Mouse (Mus musculus): Measurements from ENCODE around the gene Gm10972.

DNA sequence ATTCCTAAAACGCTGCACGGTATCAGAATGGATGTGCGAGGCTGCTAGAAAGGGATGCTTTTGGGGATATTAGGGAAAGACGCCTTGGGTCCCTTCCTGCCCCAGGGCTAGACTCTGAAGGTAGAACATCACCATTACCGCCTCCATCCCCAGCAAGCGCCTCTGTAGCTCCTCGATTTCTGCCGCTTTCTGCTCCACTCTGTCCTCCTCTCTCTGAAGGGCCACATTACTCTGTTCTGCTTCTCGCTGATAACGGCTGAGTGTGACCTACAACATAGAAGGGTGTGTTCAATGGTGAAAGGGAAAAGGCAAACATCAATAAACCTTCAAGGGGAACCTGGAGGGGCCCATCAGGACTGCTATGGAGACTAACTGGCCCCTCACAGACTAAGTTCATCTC is 20.4 kb upstream of the Gm10972 start:
- no peak for TF ChIP-seq POLR2A (IDR thresholded peaks at IDR 0.05; ENCODE audit: extremely low read depth, insufficient read depth, low read length)
- no peak for TF ChIP-seq CTCF (IDR thresholded peaks at IDR 0.05; ENCODE audit: extremely low read depth, insufficient read depth, low read length)

All from cortical plate, adult 2 months (tissue).